ENCODE assay signal across 10 mouse cellular contexts in the genomic region with DNA sequence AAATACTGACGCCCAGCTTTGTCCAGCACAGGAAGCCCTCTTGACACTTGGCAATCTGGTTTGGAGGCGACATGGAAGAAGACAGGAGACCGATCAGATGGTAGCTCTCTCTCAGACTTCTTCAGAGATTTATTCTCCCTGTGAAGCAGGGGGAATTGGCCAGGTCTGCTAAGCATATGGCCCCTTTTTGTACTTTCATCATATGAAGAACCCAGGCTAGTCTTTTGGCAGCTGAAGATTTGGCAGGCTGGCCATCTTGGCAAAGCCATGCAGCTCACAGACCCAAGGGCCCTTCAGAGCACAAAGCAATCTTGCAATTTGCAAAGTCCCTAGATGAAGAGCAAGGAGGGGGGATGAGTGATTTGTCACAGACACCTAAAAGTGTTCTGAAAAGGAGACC.
DNase-seq lines count a peak whose midpoint lies in the region; ATAC-seq and TF ChIP-seq lines count a peak whose summit lies in the region.
"Had no signal": no experiment of that assay in that cellular context is flagged by ENCODE, and none has a peak within 500 bp of the region (broad histone marks: within the 10 kb centered on the region; RNA-seq: fewer than 3 reads in every experiment).

No protein-coding gene starts in this region.

- DNase-seq in hindbrain, postnatal 0 days (ENCODE audit: low spot score) = peak; percentile 84
- no peak for DNase-seq in hindbrain, embryonic 10.5 days (ENCODE audit: low spot score)
- peak; percentile 42 for DNase-seq in brain, embryonic 18.5 days (ENCODE audit: low read depth, low spot score)
- DNase-seq in gastrocnemius, adult 8-10 months (ENCODE audit: low spot score in 2 of 2) = peak; percentile 42 to 63
- peak; percentile 71 for DNase-seq in lung, embryonic 14.5 days
- no peak for DNase-seq in right cerebral cortex, postnatal 36 days (ENCODE audit: low spot score in 2 of 2)
- DNase-seq in spleen, postnatal 36 days (ENCODE audit: low spot score in 2 of 2) = no peak
- DNase-seq: liver, embryonic 13.5 days had no signal

- H3K9me3 ChIP-seq in hindbrain, postnatal 0 days (ENCODE audit: low read length) = no peaks in the 10 kb centered on the region
- H3K9me3 ChIP-seq in hindbrain, embryonic 10.5 days = no peaks in the 10 kb centered on the region
- H3K9me3 ChIP-seq in lung, embryonic 14.5 days (ENCODE audit: low read depth, low read length) = no peaks in the 10 kb centered on the region
- H3K9me3 ChIP-seq: heart, embryonic 15.5 days; liver, embryonic 13.5 days had no signal

- 46% methylated on average over 3 of the region's 3 CpGs for WGBS in hindbrain, postnatal 0 days
- WGBS in hindbrain, embryonic 10.5 days = 81% methylated on average over 3 of the region's 3 CpGs
- 52% methylated on average over 3 of the region's 3 CpGs for WGBS in lung, embryonic 14.5 days

- no peak overlapping the region for H3K27ac ChIP-seq in hindbrain, postnatal 0 days
- H3K27ac ChIP-seq in hindbrain, embryonic 10.5 days = no peak overlapping the region
- H3K27ac ChIP-seq in lung, embryonic 14.5 days (ENCODE audit: low read depth) = no peak overlapping the region
- H3K27ac ChIP-seq: heart, embryonic 15.5 days; liver, embryonic 13.5 days had no signal

- no peak overlapping the region for H3K4me2 ChIP-seq in hindbrain, postnatal 0 days (ENCODE audit: low read depth, low read length)
- no peak overlapping the region for H3K4me2 ChIP-seq in lung, embryonic 14.5 days
- H3K4me2 ChIP-seq: heart, embryonic 15.5 days; liver, embryonic 13.5 days had no signal

- H3K4me3 ChIP-seq in hindbrain, postnatal 0 days (ENCODE audit: low read length) = no peak overlapping the region
- no peak overlapping the region for H3K4me3 ChIP-seq in hindbrain, embryonic 10.5 days
- no peak overlapping the region for H3K4me3 ChIP-seq in lung, embryonic 14.5 days (ENCODE audit: low read depth, low read length)
- H3K4me3 ChIP-seq: heart, embryonic 15.5 days; liver, embryonic 13.5 days had no signal

- peak; percentile 85 for ATAC-seq in hindbrain, postnatal 0 days
- ATAC-seq in lung, embryonic 14.5 days (ENCODE audit: insufficient read depth) = peak; percentile 49; the same call in 1 of the 2 replicates
- no peak for ATAC-seq in inflammation-experienced regulatory T-cells, adult 6 months

- no peaks in the 10 kb centered on the region for H3K36me3 ChIP-seq in hindbrain, postnatal 0 days (ENCODE audit: insufficient read depth, low read length)
- H3K36me3 ChIP-seq in hindbrain, embryonic 10.5 days = no peaks in the 10 kb centered on the region
- H3K36me3 ChIP-seq in lung, embryonic 14.5 days (ENCODE audit: insufficient read depth) = no peaks in the 10 kb centered on the region
- H3K36me3 ChIP-seq: heart, embryonic 15.5 days; liver, embryonic 13.5 days had no signal

- no peaks in the 10 kb centered on the region for H3K4me1 ChIP-seq in hindbrain, postnatal 0 days (ENCODE audit: insufficient read depth, low read length)
- H3K4me1 ChIP-seq in hindbrain, embryonic 10.5 days (replicated peaks) = no peaks in the 10 kb centered on the region
- H3K4me1 ChIP-seq in lung, embryonic 14.5 days (ENCODE audit: insufficient read depth) = no peaks in the 10 kb centered on the region
- H3K4me1 ChIP-seq: liver, embryonic 13.5 days had no signal

- H3K9ac ChIP-seq in hindbrain, postnatal 0 days (replicated peaks; ENCODE audit: low read length) = no peak overlapping the region
- no peak overlapping the region for H3K9ac ChIP-seq in lung, embryonic 14.5 days
- H3K9ac ChIP-seq: heart, embryonic 15.5 days; liver, embryonic 13.5 days had no signal

- TF ChIP-seq CTCF in hindbrain, postnatal 0 days (IDR thresholded peaks at IDR 0.05; ENCODE audit: low read depth) = no peak
- TF ChIP-seq CTCF in lung, embryonic 14.5 days (IDR thresholded peaks at IDR 0.05; ENCODE audit: low read depth) = no peak

- H3K27me3 ChIP-seq in hindbrain, postnatal 0 days (ENCODE audit: insufficient read depth, low read length) = no peaks in the 10 kb centered on the region
- H3K27me3 ChIP-seq in hindbrain, embryonic 10.5 days (ENCODE audit: insufficient read depth, poor library complexity, severe bottlenecking) = no peaks in the 10 kb centered on the region
- H3K27me3 ChIP-seq in lung, embryonic 14.5 days (ENCODE audit: insufficient read depth, low read length) = no peaks in the 10 kb centered on the region
- H3K27me3 ChIP-seq: heart, embryonic 15.5 days; liver, embryonic 13.5 days had no signal

Comparison
In these comparisons a context has a peak if more than half of its experiments do, and no peak if none do; other contexts are left out.
1. DNase-seq: peak in hindbrain, postnatal 0 days (single experiment), brain, embryonic 18.5 days (single experiment), gastrocnemius, adult 8-10 months (2 of 2) and lung, embryonic 14.5 days (single experiment); none in hindbrain, embryonic 10.5 days (single experiment), right cerebral cortex, postnatal 36 days (0 of 2) and spleen, postnatal 36 days (0 of 2).